Mouse (Mus musculus): ENCODE results near the gene Tnp2.

- TF ChIP-seq POLR2A (IDR thresholded peaks at IDR 0.05; ENCODE audit: insufficient read length, low read depth) (no peak), CEBPB (IDR thresholded peaks at IDR 0.05; ENCODE audit: insufficient read depth, poor library complexity, severe bottlenecking) (no peak), TCF12 (IDR thresholded peaks at IDR 0.05; ENCODE audit: insufficient read depth, poor library complexity, severe bottlenecking) (no peak), POLR2AphosphoS2 (IDR thresholded peaks at IDR 0.05; ENCODE audit: insufficient read length, low read depth) (no peak), MAX (IDR thresholded peaks at IDR 0.05; ENCODE audit: low read depth) (no peak), MYOD1 (IDR thresholded peaks at IDR 0.05; ENCODE audit: control insufficient read depth in 1 of 3, insufficient read length in 2 of 3, low read depth in 2 of 3) (no peak), USF1 (IDR thresholded peaks at IDR 0.05; ENCODE audit: low read depth) (no peak), TCF3 (IDR thresholded peaks at IDR 0.05; ENCODE audit: insufficient read length, low read depth) (no peak), SRF (IDR thresholded peaks at IDR 0.05; ENCODE audit: control insufficient read depth, insufficient read length, low read depth) (no peak), MYOG (IDR thresholded peaks at IDR 0.05; ENCODE audit: control insufficient read depth in 1 of 3, insufficient read depth in 1 of 3, insufficient read length in 2 of 3, low read depth in 2 of 3) (no peak)
These were observed 10.8 kb downstream of the Tnp2 start for GRCm38 (mm10) chr16:10777579-10778160.
